Mouse (Mus musculus) small intestine, adult 2 months (tissue): Measurements from ENCODE around the gene Crtam. TPM values are rescaled to one million over a fixed set of nuclear protein-coding genes. Genes with fewer than 3 reads are reported as not detected.

Source experiments
- H3K27ac ChIP-seq: fragments of 200-500 bp; 2 replicates; pipeline ENCODE4 v1.5.1; 2012; ENCODE audit warnings: low read depth, low read length, control low read depth, inconsistent platforms; ENCODE audit not compliant: insufficient read depth
- H3K27me3 ChIP-seq: fragments of 200-500 bp; 2 replicates; pipeline ENCODE4 v1.6.1; 2012; ENCODE audit warnings: mild to moderate bottlenecking, moderate library complexity, low read length, inconsistent platforms; ENCODE audit not compliant: control insufficient read depth, insufficient read depth
- H3K36me3 ChIP-seq: fragments of 200-500 bp; 2 replicates; pipeline ENCODE4 v1.6.1; 2012; ENCODE audit warnings: mild to moderate bottlenecking, low read length, control low read depth, inconsistent platforms; ENCODE audit not compliant: control insufficient read depth, insufficient read depth
- H3K4me1 ChIP-seq: fragments of 200-500 bp; 2 replicates; pipeline ENCODE4 v1.6.1; 2012; ENCODE audit warnings: low read length, inconsistent platforms, mixed read lengths; ENCODE audit not compliant: control insufficient read depth, insufficient read depth, insufficient read length
- H3K4me3 ChIP-seq: fragments of 200-500 bp; 2 replicates; pipeline ENCODE4 v1.5.1; 2012; ENCODE audit warnings: low read depth, mild to moderate bottlenecking, control low read depth, inconsistent platforms, low read length, moderate library complexity
- CTCF ChIP-seq: fragments of 200-500 bp; IDR thresholded peaks from 2 replicates; pipeline ENCODE4 v1.5.1; 2012; ENCODE audit warnings: low read depth, mild to moderate bottlenecking, control low read depth, inconsistent platforms, low read length, moderate library complexity, mixed read lengths; ENCODE audit not compliant: insufficient replicate concordance, insufficient read length; ENCODE audit errors: extremely low read depth
- POLR2A ChIP-seq: fragments of 200-500 bp; IDR thresholded peaks from 2 replicates; pipeline ENCODE4 v1.6.1; 2012; ENCODE audit warnings: low read depth, mild to moderate bottlenecking, control low read depth, inconsistent platforms, low read length, moderate library complexity
- WGBS: fragments of 180-500 bp; shearing (Covaris S2); methylation state at CpG from one replicate; pipeline ENCODE4 v1.1.7; 2018; 5-methylcytosine and 5-hydroxymethylcytosine counted together
- polyA plus RNA-seq: library from polyadenylated mRNA; depleted of rRNA; stranded (reverse); fragments of >200 nt; gene quantifications from 2 replicates; pipeline ENCODE4 v1.2.3, GENCODE M21; 2012

The Crtam gene
- polyA plus RNA-seq, 1 experiment, result 0.08 TPM

DNA sequence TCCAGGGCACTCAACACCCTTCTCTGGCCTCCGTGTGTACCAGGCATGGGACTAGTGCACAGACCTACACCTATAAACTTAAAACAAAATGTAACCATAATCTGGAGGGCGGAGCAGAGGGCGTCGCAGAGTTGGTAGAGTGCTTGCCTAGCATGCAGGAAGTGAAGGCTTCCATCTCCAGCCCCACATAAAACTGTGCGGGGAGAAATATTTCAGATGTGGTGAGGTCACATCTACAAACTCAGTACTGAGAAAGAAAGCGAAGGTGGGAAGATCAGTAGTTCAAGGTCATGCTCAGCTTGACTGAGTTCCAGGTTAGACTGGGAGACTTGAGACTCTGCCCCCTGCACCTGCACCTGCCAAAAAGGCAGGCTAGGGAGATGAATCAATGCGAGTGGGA, 43.8 kb upstream of the Crtam start:
- TF ChIP-seq POLR2A (no peak), CTCF (no peak)
- H3K36me3 ChIP-seq, result no peaks in the 10 kb centered on the region
- H3K27ac ChIP-seq, result no peak overlapping the region
- no peaks in the 10 kb centered on the region for H3K4me1 ChIP-seq
- H3K27me3 ChIP-seq, result no peaks in the 10 kb centered on the region
- WGBS, result 86% methylated on average over 7 of the region's 7 CpGs
- H3K4me3 ChIP-seq, result no peak overlapping the region

DNA sequence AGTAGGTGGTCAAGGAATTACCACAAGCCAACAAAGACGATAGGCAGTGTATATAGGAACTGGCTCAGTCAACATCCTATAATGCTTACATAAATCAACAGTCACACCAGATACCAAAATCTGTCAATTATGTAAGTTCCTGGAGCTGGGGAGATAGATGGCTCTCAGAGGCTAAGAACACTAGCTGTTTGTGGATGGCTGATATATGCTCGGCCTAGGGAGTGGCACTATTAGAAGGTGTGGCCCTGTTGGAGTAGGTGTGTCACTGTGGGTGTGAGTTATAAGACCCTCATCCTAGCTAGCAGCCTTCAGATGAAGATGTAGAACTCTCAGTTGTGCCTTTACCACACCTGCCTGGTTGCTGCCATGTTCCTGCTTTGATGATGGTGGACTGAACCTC, 43.2 kb upstream of the Crtam start:
- WGBS, result 61% methylated on average over 2 of the region's 2 CpGs
- TF ChIP-seq CTCF (no peak), POLR2A (no peak)
- no peaks in the 10 kb centered on the region for H3K27me3 ChIP-seq

DNA sequence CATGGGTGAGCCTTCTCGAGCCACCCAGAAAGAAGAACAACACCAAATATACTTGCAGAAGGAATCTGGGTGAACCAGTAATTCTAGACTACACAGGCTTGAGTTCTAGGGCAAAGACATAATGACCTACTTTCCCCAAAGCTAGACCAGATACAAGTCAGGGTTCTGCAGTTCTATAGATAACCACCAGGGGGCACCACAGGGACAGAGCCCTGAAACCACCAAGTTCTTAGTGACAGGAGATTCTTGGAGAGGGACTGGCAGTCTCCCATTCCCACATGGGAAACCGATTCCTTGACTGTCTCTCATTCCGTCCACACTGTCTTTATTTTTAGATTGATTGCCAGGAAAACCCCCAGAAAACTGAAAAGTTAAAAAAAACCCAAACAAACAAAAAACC, 40.2 kb upstream of the Crtam start:
- TF ChIP-seq CTCF (peak; percentile 77; the same call in 1 of the 2 replicates), POLR2A (no peak)
- Histone ChIP-seq H3K36me3 (no peaks in the 10 kb centered on the region), H3K4me3 (no peak overlapping the region), H3K4me1 (no peaks in the 10 kb centered on the region), H3K27me3 (no peaks in the 10 kb centered on the region), H3K27ac (no peak overlapping the region)
- 15% methylated on average over 3 of the region's 3 CpGs for WGBS

More for the DNA sequence above, 43.2 kb upstream of the Crtam start:
- Histone ChIP-seq H3K27ac (no peak overlapping the region), H3K4me3 (no peak overlapping the region), H3K4me1 (no peaks in the 10 kb centered on the region), H3K36me3 (no peaks in the 10 kb centered on the region)

DNA sequence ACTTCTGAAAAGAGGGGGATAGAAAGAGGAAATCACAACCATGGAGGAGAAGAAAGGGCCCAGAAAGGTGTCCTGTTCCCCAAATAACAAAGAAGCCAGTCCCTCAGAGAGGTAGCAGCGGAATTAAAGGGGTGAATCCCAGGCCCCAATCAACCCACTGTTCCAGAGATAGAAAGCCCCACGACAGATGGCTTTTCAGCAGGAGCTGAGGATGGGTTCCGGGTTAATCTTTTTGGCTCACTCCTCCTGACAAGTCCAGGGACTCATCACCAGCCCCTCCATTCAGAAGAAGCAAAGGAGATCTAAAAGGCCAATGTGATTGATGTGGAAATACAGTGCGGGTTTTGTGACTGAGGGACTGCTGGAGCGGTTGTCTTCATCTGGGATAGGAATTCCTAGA, 39.2 kb upstream of the Crtam start:
- H3K4me1 ChIP-seq, result no peaks in the 10 kb centered on the region
- H3K27ac ChIP-seq, result no peak overlapping the region
- no peaks in the 10 kb centered on the region for H3K36me3 ChIP-seq
- TF ChIP-seq POLR2A, result no peak
- no peak for TF ChIP-seq CTCF
- H3K4me3 ChIP-seq, result no peak overlapping the region
- H3K27me3 ChIP-seq, result no peaks in the 10 kb centered on the region
- WGBS, result 90% methylated on average over 5 of the region's 5 CpGs

DNA sequence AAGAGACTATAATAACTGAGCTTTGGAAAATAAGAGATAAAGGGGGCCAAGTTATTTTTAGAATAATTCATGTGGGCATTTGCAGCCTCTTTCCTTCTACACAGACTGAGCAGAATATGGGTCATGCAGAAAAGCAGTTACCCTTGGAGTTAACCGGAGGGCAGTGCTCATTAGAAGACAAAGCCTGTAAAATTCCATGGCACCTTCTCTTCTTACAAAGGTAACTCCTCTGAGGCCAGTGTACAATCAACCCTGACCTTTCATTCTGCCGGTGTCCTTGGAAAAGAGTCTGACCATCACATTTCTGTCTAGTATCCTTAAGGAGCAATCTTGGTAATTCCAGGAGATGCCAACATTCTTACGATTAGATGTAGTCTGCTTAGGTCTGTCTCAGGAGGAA, 37.0 kb upstream of the Crtam start:
- Histone ChIP-seq H3K27ac (no peak overlapping the region), H3K36me3 (no peaks in the 10 kb centered on the region; the same call in 1 of the 2 replicates), H3K4me1 (no peaks in the 10 kb centered on the region), H3K27me3 (no peaks in the 10 kb centered on the region), H3K4me3 (no peak overlapping the region)
- 76% methylated on average over 3 of the region's 3 CpGs for WGBS
- no peak for TF ChIP-seq POLR2A
- TF ChIP-seq CTCF, result no peak

DNA sequence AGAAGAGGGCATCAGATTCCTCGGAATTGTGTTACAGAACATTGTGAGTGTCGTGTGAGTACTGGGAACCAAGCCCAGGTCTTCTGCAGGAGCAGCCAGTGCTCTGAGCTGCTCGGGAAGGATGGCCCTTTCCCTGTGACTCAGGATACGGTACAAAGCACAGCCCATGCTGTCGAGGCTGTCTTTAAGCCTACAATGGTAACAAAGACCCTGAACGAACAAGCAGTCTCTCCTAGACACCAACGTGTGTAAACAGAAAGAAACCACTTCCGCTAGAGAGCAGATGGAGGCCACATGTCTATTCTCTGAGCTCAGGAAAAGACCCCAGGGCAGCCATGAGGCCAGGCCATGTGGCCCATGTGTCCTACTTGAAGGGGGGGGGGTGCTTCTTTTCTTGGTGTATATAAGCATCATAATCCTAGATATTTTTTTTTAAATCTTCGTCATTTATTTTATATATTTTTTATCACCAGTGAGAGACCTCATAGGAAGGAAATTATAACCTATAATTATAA, 33.8 kb upstream of the Crtam start:
- Histone ChIP-seq H3K27ac (no peak overlapping the region), H3K4me1 (no peaks in the 10 kb centered on the region), H3K27me3 (no peaks in the 10 kb centered on the region), H3K36me3 (no peaks in the 10 kb centered on the region; the same call in 1 of the 2 replicates), H3K4me3 (no peak overlapping the region)
- TF ChIP-seq CTCF (no peak), POLR2A (no peak)
- WGBS, result 65% methylated on average over 9 of the region's 9 CpGs

DNA sequence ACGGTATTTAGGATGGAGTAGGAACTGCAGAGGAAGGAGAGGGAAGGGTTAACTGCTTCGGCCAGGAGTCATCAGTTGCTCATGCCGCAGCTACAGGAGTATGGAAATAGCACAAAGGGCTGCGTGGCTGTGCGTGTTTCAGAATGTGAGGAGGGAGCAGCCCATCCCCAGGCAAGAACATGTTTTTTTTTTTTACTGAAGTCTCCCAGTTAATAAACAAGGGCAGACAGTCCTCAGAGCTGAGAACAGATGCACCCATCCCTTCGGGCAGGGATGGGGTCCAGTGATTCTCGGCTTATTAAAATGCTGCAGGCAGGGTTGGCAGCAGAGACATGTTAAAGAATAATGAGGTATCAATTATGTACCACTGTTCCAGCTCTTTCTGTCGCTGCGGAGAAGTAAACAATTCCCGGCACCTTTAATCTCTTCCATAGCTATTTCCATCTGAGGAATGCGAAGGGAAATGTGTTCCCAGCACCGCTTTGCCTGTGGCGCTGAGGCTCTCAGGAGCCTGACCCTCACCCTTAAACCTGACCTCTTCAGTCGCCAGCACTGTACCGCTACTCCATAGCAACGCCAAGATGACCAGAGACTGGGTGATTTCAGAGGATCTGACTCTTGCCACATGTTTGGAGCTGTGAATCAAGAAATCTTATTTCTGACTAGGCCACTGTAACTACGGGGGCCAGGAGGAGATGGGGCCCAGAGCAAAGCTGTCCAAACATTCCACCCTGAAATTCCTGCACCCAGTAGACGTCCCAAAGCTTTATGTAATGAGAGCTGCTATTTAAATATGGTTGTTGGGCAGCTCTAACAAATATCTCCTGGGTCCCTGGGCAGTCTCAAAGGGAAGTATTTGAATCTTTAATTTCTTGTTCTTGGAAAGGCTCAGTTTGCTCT, 27.4 kb upstream of the Crtam start:
- TF ChIP-seq POLR2A, result no peak
- TF ChIP-seq CTCF, result no peak
- H3K4me1 ChIP-seq, result no peaks in the 10 kb centered on the region
- H3K36me3 ChIP-seq, result no peaks in the 10 kb centered on the region
- no peaks in the 10 kb centered on the region for H3K27me3 ChIP-seq
- H3K27ac ChIP-seq, result no peak overlapping the region
- WGBS, result 48% methylated on average over 18 of the region's 18 CpGs
- H3K4me3 ChIP-seq, result no peak overlapping the region
